ENCODE assay signal across 8 mouse cellular contexts in genomic region chr10:80806341-80807056, GRCm38 (mm10). TPM values are rescaled to one million over a fixed set of nuclear protein-coding genes. Genes with fewer than 3 reads are reported as not detected.
A peak's percentile ranks its signal among the peaks of the same experiment; 100 is the strongest.
DNase-seq lines count a peak whose midpoint lies in the region; ATAC-seq and TF ChIP-seq lines count a peak whose summit lies in the region.

No protein-coding gene starts in this region.

- no peaks in the 10 kb centered on the region for H3K27me3 ChIP-seq in cerebellum, adult 2 months (ENCODE audit: control insufficient read depth, insufficient read depth, low read length)
- H3K27me3 ChIP-seq in megakaryocyte, embryonic 14.5 days (replicated peaks): peaks cover 29% of the 10 kb centered on the region
- H3K27me3 ChIP-seq in limb, embryonic 12.5 days: peaks cover 55% of the 10 kb centered on the region
- no peaks in the 10 kb centered on the region for H3K27me3 ChIP-seq in stomach, embryonic 14.5 days (ENCODE audit: control insufficient read depth, insufficient read depth, low read length)

- ATAC-seq in megakaryocyte, adult 5-6 weeks (ENCODE audit: poor library complexity, severe bottlenecking): no peak
- no peak for ATAC-seq in limb, embryonic 12.5 days (ENCODE audit: insufficient number of reproducible peaks, insufficient read depth, low FRiP score, low TSS enrichment, low read depth)
- ATAC-seq in stomach, embryonic 14.5 days (ENCODE audit: insufficient number of reproducible peaks, insufficient read depth, low FRiP score, low read depth): no peak

- H3K9ac ChIP-seq in limb, embryonic 12.5 days (replicated peaks): peak overlapping the region; percentile 69
- peak overlapping the region; percentile 50; the same call in 1 of the 2 replicates for H3K9ac ChIP-seq in stomach, embryonic 14.5 days (replicated peaks; ENCODE audit: low read depth, low read length)

- H3K27ac ChIP-seq in cerebellum, adult 2 months (ENCODE audit: insufficient read depth, low read length): peak overlapping the region; percentile 76
- peak overlapping the region; percentile 66 for H3K27ac ChIP-seq in limb, embryonic 12.5 days
- peak overlapping the region; percentile 86 for H3K27ac ChIP-seq in stomach, embryonic 14.5 days (ENCODE audit: low read length)

- H3K4me2 ChIP-seq in limb, embryonic 12.5 days: peak overlapping the region; percentile 97
- H3K4me2 ChIP-seq in stomach, embryonic 14.5 days (replicated peaks; ENCODE audit: low read depth, low read length): peak overlapping the region; percentile 69

- no peak for TF ChIP-seq POLR2A in cerebellum, adult 2 months (IDR thresholded peaks at IDR 0.05; ENCODE audit: borderline replicate concordance, insufficient read depth, low read length)

- DNase-seq in cerebellum, adult 2 months: peak in 1 of 2 experiments; percentile 49
- DNase-seq in cerebellum, adult 11 months: no peak
- DNase-seq in frontal cortex, postnatal 14 days (ENCODE audit: low spot score in 2 of 2): no peak
- no peak for DNase-seq in adrenal gland, postnatal 14 days

- H3K4me3 ChIP-seq in cerebellum, adult 2 months (replicated peaks; ENCODE audit: insufficient read depth, low read depth, low read length): peak overlapping the region; percentile 53
- H3K4me3 ChIP-seq in megakaryocyte, embryonic 14.5 days (replicated peaks): peak overlapping the region; percentile 90
- H3K4me3 ChIP-seq in limb, embryonic 12.5 days (replicated peaks): peak overlapping the region; percentile 52
- peak overlapping the region; percentile 42 for H3K4me3 ChIP-seq in stomach, embryonic 14.5 days (ENCODE audit: low read depth, low read length)

- no peak for TF ChIP-seq CTCF in cerebellum, adult 2 months (IDR thresholded peaks at IDR 0.05; ENCODE audit: borderline replicate concordance, insufficient read depth, low read depth, low read length)

- 13% methylated on average over 34 of the region's 34 CpGs for WGBS in cerebellum, adult 2 months
- WGBS in limb, embryonic 12.5 days: 40% methylated on average over 34 of the region's 34 CpGs
- WGBS in stomach, embryonic 14.5 days: 47% methylated on average over 34 of the region's 34 CpGs

- H3K4me1 ChIP-seq in cerebellum, adult 2 months (ENCODE audit: control insufficient read depth, insufficient read depth, low read length): peaks cover 20% of the 10 kb centered on the region
- H3K4me1 ChIP-seq in megakaryocyte, embryonic 14.5 days: peaks cover 56% of the 10 kb centered on the region
- peaks cover 43% of the 10 kb centered on the region for H3K4me1 ChIP-seq in limb, embryonic 12.5 days (replicated peaks)
- H3K4me1 ChIP-seq in stomach, embryonic 14.5 days (ENCODE audit: control insufficient read depth, insufficient read depth, low read length): peaks cover 29% of the 10 kb centered on the region

- H3K9me3 ChIP-seq in megakaryocyte, embryonic 14.5 days: no peaks in the 10 kb centered on the region
- H3K9me3 ChIP-seq in limb, embryonic 12.5 days: no peaks in the 10 kb centered on the region
- no peaks in the 10 kb centered on the region for H3K9me3 ChIP-seq in stomach, embryonic 14.5 days (ENCODE audit: control insufficient read depth, low read depth, low read length)

- peaks cover 57% of the 10 kb centered on the region for H3K36me3 ChIP-seq in megakaryocyte, embryonic 14.5 days (replicated peaks; ENCODE audit: low read length)
- H3K36me3 ChIP-seq in limb, embryonic 12.5 days: peaks cover 43% of the 10 kb centered on the region
- H3K36me3 ChIP-seq in stomach, embryonic 14.5 days (ENCODE audit: control insufficient read depth, insufficient read depth, low read length): peaks cover 30% of the 10 kb centered on the region

RNA-seq across cellular contexts. Expression of gene Amh, which starts 1.5 kb away (rescaled TPM):
- 3.0 and 4.3 TPM in 2 replicates for polyA plus RNA-seq in cerebellum, adult 2 months (2012; rRNA removed)
- polyA plus RNA-seq in megakaryocyte, embryonic 14.5 days (2012; ENCODE audit: insufficient read depth, low replicate concordance): 1.1 and 5.5 TPM in 2 replicates
- total RNA-seq in megakaryocyte, adult 5-6 weeks (2015): not detected in 2 replicates
- total RNA-seq in megakaryocyte, adult 5-6 weeks (2017): not detected in 2 replicates
- polyA plus RNA-seq in limb, embryonic 12.5 days (2016; fragmentation: Nextera tagmentation; extraction: Ambion mirVana): not detected in 2 replicates
- polyA plus RNA-seq in stomach, embryonic 14.5 days (2014; fragmentation: Nextera tagmentation; extraction: Ambion mirVana): not detected in 2 replicates
- 0.74 and 0.94 TPM in 2 replicates for total RNA-seq in adrenal gland, postnatal 14 days (2021)

RNA-seq across cellular contexts. Expression of gene Jsrp1, which starts 6.8 kb away (rescaled TPM):
- 0.27 and 0.38 TPM in 2 replicates for polyA plus RNA-seq in cerebellum, adult 2 months (2012; rRNA removed)
- not detected in 2 replicates for polyA plus RNA-seq in megakaryocyte, embryonic 14.5 days (2012; ENCODE audit: insufficient read depth, low replicate concordance)
- total RNA-seq in megakaryocyte, adult 5-6 weeks (2015): not detected in 2 replicates
- not detected in 2 replicates for total RNA-seq in megakaryocyte, adult 5-6 weeks (2017)
- polyA plus RNA-seq in limb, embryonic 12.5 days (2016; fragmentation: Nextera tagmentation; extraction: Ambion mirVana): 1.6 and 1.7 TPM in 2 replicates
- polyA plus RNA-seq in stomach, embryonic 14.5 days (2014; fragmentation: Nextera tagmentation; extraction: Ambion mirVana): 0.45 and 1.4 TPM in 2 replicates
- 2.8 and 3.1 TPM in 2 replicates for total RNA-seq in adrenal gland, postnatal 14 days (2021)

RNA-seq across cellular contexts. Expression of gene Plekhj1, which starts 8.1 kb away (rescaled TPM):
- 106 and 122 TPM in 2 replicates for polyA plus RNA-seq in cerebellum, adult 2 months (2012; rRNA removed)
- polyA plus RNA-seq in megakaryocyte, embryonic 14.5 days (2012; ENCODE audit: insufficient read depth, low replicate concordance): 184 and 251 TPM in 2 replicates
- total RNA-seq in megakaryocyte, adult 5-6 weeks (2015): 82.4 and 84.3 TPM in 2 replicates
- total RNA-seq in megakaryocyte, adult 5-6 weeks (2017): 35.5 and 43.5 TPM in 2 replicates
- polyA plus RNA-seq in limb, embryonic 12.5 days (2016; fragmentation: Nextera tagmentation; extraction: Ambion mirVana): 132 and 144 TPM in 2 replicates
- 110 and 116 TPM in 2 replicates for polyA plus RNA-seq in stomach, embryonic 14.5 days (2014; fragmentation: Nextera tagmentation; extraction: Ambion mirVana)
- 59.5 and 71.1 TPM in 2 replicates for total RNA-seq in adrenal gland, postnatal 14 days (2021)

RNA-seq across cellular contexts. Expression of gene Sf3a2, which starts 8.5 kb away (rescaled TPM):
- polyA plus RNA-seq in cerebellum, adult 2 months (2012; rRNA removed): 52.0 and 66.4 TPM in 2 replicates
- polyA plus RNA-seq in megakaryocyte, embryonic 14.5 days (2012; ENCODE audit: insufficient read depth, low replicate concordance): 413 and 1,110 TPM in 2 replicates
- total RNA-seq in megakaryocyte, adult 5-6 weeks (2015): 45.8 and 46.6 TPM in 2 replicates
- 13.1 and 20.4 TPM in 2 replicates for total RNA-seq in megakaryocyte, adult 5-6 weeks (2017)
- 63.0 and 72.8 TPM in 2 replicates for polyA plus RNA-seq in limb, embryonic 12.5 days (2016; fragmentation: Nextera tagmentation; extraction: Ambion mirVana)
- polyA plus RNA-seq in stomach, embryonic 14.5 days (2014; fragmentation: Nextera tagmentation; extraction: Ambion mirVana): 77.7 and 81.8 TPM in 2 replicates
- total RNA-seq in adrenal gland, postnatal 14 days (2021): 47.6 and 52.2 TPM in 2 replicates

RNA-seq across cellular contexts. Expression of gene Oaz1, which starts 20.0 kb away (rescaled TPM):
- polyA plus RNA-seq in cerebellum, adult 2 months (2012; rRNA removed): 776 and 779 TPM in 2 replicates
- 2,272 and 5,289 TPM in 2 replicates for polyA plus RNA-seq in megakaryocyte, embryonic 14.5 days (2012; ENCODE audit: insufficient read depth, low replicate concordance)
- total RNA-seq in megakaryocyte, adult 5-6 weeks (2015): 1,171 and 1,242 TPM in 2 replicates
- total RNA-seq in megakaryocyte, adult 5-6 weeks (2017): 206 and 296 TPM in 2 replicates
- polyA plus RNA-seq in limb, embryonic 12.5 days (2016; fragmentation: Nextera tagmentation; extraction: Ambion mirVana): 1,783 and 1,832 TPM in 2 replicates
- 1,724 and 1,898 TPM in 2 replicates for polyA plus RNA-seq in stomach, embryonic 14.5 days (2014; fragmentation: Nextera tagmentation; extraction: Ambion mirVana)
- 734 and 741 TPM in 2 replicates for total RNA-seq in adrenal gland, postnatal 14 days (2021)
